Mouse (Mus musculus): Measurements from ENCODE around the gene Dtnb.

Gene Dtnb

DNA sequence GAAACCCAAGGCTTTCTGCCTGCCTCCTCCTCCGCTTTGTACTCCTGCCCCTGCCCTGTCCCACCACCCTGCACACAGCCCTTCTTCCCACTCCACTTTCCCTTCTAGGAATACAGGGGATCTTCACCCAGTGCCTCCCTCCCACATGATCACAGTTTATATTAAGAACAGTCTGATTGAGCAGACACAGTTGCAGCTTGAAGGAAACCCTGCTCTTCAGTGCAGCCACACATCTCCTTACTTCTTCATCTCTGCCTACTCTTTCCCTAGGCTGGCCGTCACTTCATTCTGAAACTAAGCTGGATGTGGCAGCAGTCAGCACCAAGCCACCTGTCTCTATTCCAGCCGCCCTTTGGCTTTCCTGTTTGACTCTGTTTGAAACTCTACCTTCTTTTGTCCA, 201.5 kb downstream of the Dtnb start:
- no peak for DNase-seq (ENCODE audit: low spot score in 2 of 2)

GRCm38 (mm10) chr12:3776015-3776414, 203.8 kb downstream of the Dtnb start:
- no peak for DNase-seq (ENCODE audit: low spot score in 2 of 2)

DNA sequence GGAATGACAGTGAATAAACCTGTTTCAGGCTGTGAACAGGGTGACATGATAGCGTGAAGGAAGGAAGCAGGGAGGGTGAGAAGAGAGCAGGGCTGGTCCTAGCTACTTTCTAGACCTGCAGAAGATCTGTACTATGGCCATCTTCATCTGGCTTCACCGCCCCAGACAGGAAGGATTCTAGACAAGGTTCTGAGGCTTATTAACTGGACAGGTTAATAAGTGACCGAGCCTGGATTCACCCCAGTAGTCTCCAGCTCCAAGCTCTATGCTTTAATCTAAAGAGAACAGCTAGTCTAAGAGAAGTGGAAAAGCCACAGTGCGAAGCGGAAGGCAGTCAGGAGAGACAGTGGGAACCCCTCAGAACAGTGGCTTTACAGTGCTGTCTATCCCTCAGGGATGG, 205.5 kb downstream of the Dtnb start:
- DNase-seq (ENCODE audit: low spot score in 2 of 2): no peak

- no peak for DNase-seq (ENCODE audit: low spot score in 2 of 2)
Measured at GRCm38 (mm10) chr12:3778286-3778685, 206.1 kb downstream of the Dtnb start.

- no peak for DNase-seq (ENCODE audit: low spot score in 2 of 2)
Measured at GRCm38 (mm10) chr12:3779639-3780038, 207.5 kb downstream of the Dtnb start.

- DNase-seq (ENCODE audit: low spot score in 2 of 2): peak; percentile 74 to 79
Measured at GRCm38 (mm10) chr12:3780405-3780891, 208.3 kb downstream of the Dtnb start.

- peak in 1 of 2 experiments; percentile 38 for DNase-seq (ENCODE audit: low spot score in 2 of 2)
Measured at GRCm38 (mm10) chr12:3780931-3781471, 208.8 kb downstream of the Dtnb start.

GRCm38 (mm10) chr12:3781482-3781881, 209.3 kb downstream of the Dtnb start:
- peak; percentile 94 for DNase-seq (ENCODE audit: low spot score in 2 of 2)

- DNase-seq (ENCODE audit: low spot score in 2 of 2): no peak
Measured at GRCm38 (mm10) chr12:3783196-3783825, 211.1 kb downstream of the Dtnb start.

GRCm38 (mm10) chr12:3784258-3784657, 212.1 kb downstream of the Dtnb start:
- no peak for DNase-seq (ENCODE audit: low spot score in 2 of 2)

DNA sequence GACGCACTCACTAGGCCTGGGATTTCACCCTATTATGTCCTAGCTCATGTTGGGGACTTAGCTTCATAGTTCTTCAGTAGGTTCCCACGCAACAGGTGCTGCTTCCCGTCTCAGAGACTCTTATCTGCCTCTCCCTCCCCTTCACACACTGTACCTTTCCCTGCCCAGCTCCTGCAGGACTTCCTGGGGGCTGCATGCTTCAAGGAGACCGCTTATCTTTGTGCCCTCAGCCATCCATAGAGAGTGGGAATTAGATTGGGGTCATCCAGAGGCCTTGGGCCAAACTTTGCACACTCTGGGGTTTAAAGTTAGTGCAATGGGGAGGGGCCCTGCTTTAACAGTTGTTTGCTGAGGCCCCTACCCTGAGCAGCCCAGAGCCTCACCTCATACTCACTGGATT, 212.5 kb downstream of the Dtnb start:
- no peak for DNase-seq (ENCODE audit: low spot score in 2 of 2)

- no peak for DNase-seq (ENCODE audit: low spot score in 2 of 2)
Measured at GRCm38 (mm10) chr12:3787041-3787440, 214.9 kb downstream of the Dtnb start.

DNA sequence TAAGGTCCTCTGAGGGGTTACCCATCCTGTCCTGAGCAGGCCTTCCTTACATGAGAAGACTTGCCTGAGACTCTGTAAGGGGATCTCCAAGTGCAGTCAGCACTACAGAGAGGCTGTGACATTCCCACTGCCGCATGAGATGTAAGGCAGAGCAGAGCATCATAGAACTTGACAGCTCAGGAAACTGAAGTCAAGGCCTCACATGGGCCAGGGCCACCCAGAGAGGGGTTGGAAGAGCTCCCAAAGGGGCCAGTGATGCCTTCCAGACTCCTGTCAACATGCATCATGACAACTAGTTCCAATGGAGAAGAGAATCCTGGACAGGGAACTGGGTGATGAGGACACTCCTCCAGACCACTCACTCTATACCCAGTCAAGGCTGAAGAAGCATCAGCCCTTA, 215.4 kb downstream of the Dtnb start:
- DNase-seq (ENCODE audit: low spot score in 2 of 2): no peak

GRCm38 (mm10) chr12:3788421-3789051, 216.4 kb downstream of the Dtnb start:
- DNase-seq (ENCODE audit: low spot score in 2 of 2): no peak

DNA sequence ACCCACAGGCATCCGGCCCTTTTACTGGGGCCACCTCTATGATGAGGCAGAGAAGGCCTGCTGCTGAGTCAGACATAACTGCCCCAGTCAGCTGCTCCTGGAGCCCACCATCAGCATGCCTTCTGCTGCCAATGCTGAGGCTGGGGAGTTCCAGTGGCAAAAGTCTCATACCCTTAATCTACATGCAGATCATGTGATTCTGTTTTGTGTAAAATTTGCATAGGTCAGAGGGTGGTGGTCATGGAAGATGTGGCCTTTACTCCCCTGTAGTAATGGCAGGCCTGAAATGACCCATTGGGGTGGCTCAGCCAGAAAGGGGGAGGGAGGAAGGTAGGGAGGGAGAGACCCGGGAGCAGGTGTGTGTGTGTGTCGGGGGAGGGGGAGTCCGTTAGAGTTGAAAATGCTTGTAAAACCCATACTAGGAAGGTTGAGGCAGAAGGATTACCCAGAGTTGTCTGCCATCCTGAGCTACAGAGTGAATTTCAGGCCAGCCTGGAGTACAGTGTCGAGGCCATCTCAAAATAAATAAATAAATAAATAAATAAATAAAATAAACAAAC, 217.5 kb downstream of the Dtnb start:
- no peak for DNase-seq (ENCODE audit: low spot score in 2 of 2)

- no peak for DNase-seq (ENCODE audit: low spot score in 2 of 2)
Measured at GRCm38 (mm10) chr12:3791257-3791656, 219.1 kb downstream of the Dtnb start.

- peak; percentile 93 to 94 for DNase-seq (ENCODE audit: low spot score in 2 of 2)
Measured at GRCm38 (mm10) chr12:3791732-3792131, 219.6 kb downstream of the Dtnb start.

DNA sequence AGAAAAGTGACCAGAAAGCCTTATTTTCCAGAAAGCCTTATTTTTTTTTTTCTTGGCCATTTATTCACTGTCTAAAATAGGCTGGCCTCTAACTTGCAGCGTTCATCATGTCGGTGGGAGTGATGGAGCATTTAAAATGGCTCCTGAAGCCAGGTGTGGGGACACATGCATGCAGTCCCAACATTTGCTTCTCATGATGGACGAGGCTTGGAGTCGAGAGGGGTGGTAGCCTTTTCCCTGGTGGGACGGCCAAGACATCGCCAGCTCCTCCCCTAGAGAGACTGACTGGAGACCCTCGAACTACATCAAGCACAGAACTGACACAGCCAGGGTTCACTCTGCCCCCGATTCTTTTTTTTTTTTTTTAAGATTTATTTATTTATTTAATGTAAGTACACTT, 220.1 kb downstream of the Dtnb start:
- DNase-seq (ENCODE audit: low spot score in 2 of 2): no peak

GRCm38 (mm10) chr12:3795569-3795968, 223.4 kb downstream of the Dtnb start:
- DNase-seq (ENCODE audit: low spot score in 2 of 2): no peak

DNA sequence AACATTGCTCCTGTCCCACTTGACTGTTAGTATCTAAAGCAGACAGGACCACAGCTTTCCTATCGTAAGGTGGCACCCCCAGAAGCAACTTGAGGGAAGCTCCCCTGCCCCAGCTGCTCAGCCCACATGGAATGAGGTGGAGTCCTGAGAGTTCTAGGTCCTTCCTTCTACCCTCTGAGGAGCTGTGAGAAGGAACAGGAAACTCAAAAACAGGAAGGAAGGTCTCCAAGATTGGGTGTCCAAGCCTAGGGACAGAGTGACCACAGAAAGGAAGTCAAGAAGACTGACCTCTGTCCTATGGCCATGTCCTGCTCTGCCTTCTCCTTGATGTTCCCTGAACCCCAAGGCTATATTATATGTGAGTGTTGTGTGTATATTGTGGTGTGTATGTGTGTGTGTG, 227.4 kb downstream of the Dtnb start:
- peak in 1 of 2 experiments; percentile 59 for DNase-seq (ENCODE audit: low spot score in 2 of 2)

- no peak for DNase-seq (ENCODE audit: low spot score in 2 of 2)
Measured at GRCm38 (mm10) chr12:3805852-3806251, 233.7 kb downstream of the Dtnb start, which contains the start of gene Dnmt3a. Dnmt3a (plus strand) TSS chr12:3806007.

DNA sequence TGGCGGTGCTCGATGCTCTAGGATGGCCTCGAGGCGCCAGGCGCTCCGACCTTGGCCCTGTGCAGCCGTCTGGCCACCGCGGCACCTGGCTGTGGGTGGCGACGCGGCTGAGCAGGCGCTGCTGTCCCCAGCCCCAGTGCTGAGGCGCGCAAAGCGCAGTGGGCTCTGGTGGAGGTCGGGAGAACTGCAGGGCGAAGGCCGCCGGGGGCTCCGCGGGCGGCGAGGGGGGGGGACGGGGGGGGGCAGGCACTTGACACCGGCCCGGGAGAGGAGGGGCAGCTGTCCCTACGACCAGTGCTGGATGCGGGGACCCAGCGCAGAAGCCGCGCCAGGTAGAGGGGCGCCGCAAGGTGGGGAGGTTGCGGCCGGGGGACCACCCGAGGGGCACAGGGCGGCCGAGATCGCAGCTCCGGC, 234.1 kb downstream of the Dtnb start:
- peak; percentile 68 to 75 for DNase-seq (ENCODE audit: low spot score in 2 of 2)

Data from heart, adult 9 months (tissue).